Mouse (Mus musculus) heart, embryonic 10.5 days (tissue): Measurements from ENCODE around the gene Chic1. TPM values are rescaled to one million over a fixed set of nuclear protein-coding genes. Genes with fewer than 3 reads are reported as not detected.

Source experiments
- polyA plus RNA-seq: library from polyadenylated mRNA; unstranded; fragments of >200 nt; fragmentation: Nextera tagmentation; extraction: Ambion mirVana; gene quantifications from 2 replicates; pipeline ENCODE4 v1.2.1, GENCODE M21; 2016

Gene Chic1
- polyA plus RNA-seq, 1 experiment from 2014 or later, result 3.1 TPM

Other genes with a start within 250 kb of the Chic1 start
- 1.6 and 3.0 TPM in 2 replicates for gene Nap1l2, start 169.8 kb upstream of the Chic1 start, polyA plus RNA-seq
- not detected in 2 replicates for gene Cdx4, start 35.1 kb upstream of the Chic1 start, polyA plus RNA-seq
- gene Tsx, start 58.0 kb downstream of the Chic1 start, polyA plus RNA-seq, result not detected in 2 replicates
- gene Gm26992, start 65.5 kb downstream of the Chic1 start, polyA plus RNA-seq, result not detected in 2 replicates